Mouse (Mus musculus) forelimb bud, embryonic 11.5 days (tissue): Measurements from ENCODE around the gene Hist1h2ad.

ENCODE experiments used
- DNase-seq: peaks from one replicate; pipeline ENCODE4 v3.0.0-alpha.2; 2012; ENCODE audit warnings: low read depth, low spot score

Gene Hist1h2ad

GRCm38 (mm10) chr13:23620733-23621531 is 46.8 kb downstream of the Hist1h2ad start, which contains the start of gene Hist1h2be:
Hist1h2be (minus strand) TSS chr13:23621124.
- DNase-seq = peak; percentile 92

GRCm38 (mm10) chr13:23621532-23622174 is 47.5 kb downstream of the Hist1h2ad start:
- peak; percentile 83 for DNase-seq

- peak; percentile 92 for DNase-seq
Measured at GRCm38 (mm10) chr13:23622175-23622671, 48.0 kb downstream of the Hist1h2ad start, which contains the start of gene Hist1h1e. Hist1h1e (minus strand) TSS chr13:23622558.

- DNase-seq = no peak
Measured at GRCm38 (mm10) chr13:23622861-23623450, 48.8 kb downstream of the Hist1h2ad start.
